Mouse (Mus musculus) C2C12 (cell line): ENCODE data around the gene Srrd.

Experiments
- CEBPB ChIP-seq: IDR thresholded peaks from one replicate; pipeline ENCODE4 v1.6.1; 2011; ENCODE audit warnings: low read depth, mild to moderate bottlenecking, control low read depth, moderate library complexity
- CTCF ChIP-seq: IDR thresholded peaks from one replicate; pipeline ENCODE4 v1.5.1; 2011; ENCODE audit not compliant: control insufficient read depth, insufficient read depth, insufficient read length
- FOSL1 ChIP-seq: IDR thresholded peaks from one replicate; pipeline ENCODE4 v1.8.0; 2011; ENCODE audit warnings: mild to moderate bottlenecking, low read length; ENCODE audit not compliant: poor library complexity, insufficient read depth, severe bottlenecking
- MAX ChIP-seq: IDR thresholded peaks from one replicate; pipeline ENCODE4 v1.6.1; 2011; ENCODE audit warnings: mild to moderate bottlenecking, control low read depth
- MYOD1 ChIP-seq: IDR thresholded peaks from one replicate; pipeline ENCODE4 v1.6.1; 2011; ENCODE audit warnings: low read depth; ENCODE audit not compliant: control insufficient read depth, insufficient read length
- MYOG ChIP-seq: IDR thresholded peaks from one replicate; pipeline ENCODE4 v1.6.1; 2011; ENCODE audit not compliant: control insufficient read depth, insufficient read length; ENCODE audit errors: extremely low read depth
- USF1 ChIP-seq: IDR thresholded peaks from one replicate; pipeline ENCODE4 v1.6.1; 2011; ENCODE audit warnings: low read depth, mild to moderate bottlenecking, control low read depth, moderate library complexity

DNA sequence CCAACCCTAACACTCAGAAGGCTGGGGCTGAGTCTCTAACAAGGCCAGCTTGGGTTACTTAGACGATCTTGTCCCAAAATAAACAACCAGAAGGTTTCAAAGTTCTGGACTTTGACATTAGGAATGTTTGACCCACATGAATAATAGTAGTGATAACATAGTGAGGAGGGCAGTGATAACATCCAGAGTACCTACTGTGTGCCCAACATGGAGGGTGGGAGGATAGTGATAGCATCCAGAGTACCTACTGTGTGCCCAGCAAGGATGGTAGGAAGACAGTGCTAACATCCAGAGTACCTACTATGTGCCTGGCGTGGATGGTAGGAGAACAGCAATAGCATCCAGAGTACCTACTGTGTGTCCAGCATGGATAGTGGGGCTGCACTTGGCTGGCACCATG, 49.0 kb downstream of the Srrd start:
- TF ChIP-seq MYOD1, result no peak
- no peak for TF ChIP-seq CTCF
- TF ChIP-seq CEBPB, result no peak
- no peak for TF ChIP-seq MAX
- TF ChIP-seq USF1, result no peak
- no peak for TF ChIP-seq MYOG
- TF ChIP-seq FOSL1, result no peak
